Mouse (Mus musculus): ENCODE results near the gene Cenpp. TPM values are rescaled to one million over a fixed set of nuclear protein-coding genes. Genes with fewer than 3 reads are reported as not detected.
A peak's percentile ranks its signal among the peaks of the same experiment; 100 is the strongest.

Cenpp gene
- total and polyA plus RNA-seq, 2 experiments from 2014 or later, result 6.9 to 9.0 TPM

- ATAC-seq (no peak), DNase-seq (no peak)
- no peak for TF ChIP-seq CTCF (IDR thresholded peaks at IDR 0.05; ENCODE audit: low read depth)
- no peak overlapping the region for H3K9ac ChIP-seq
- no peak overlapping the region for H3K4me3 ChIP-seq (ENCODE audit: low read depth, low read length)
- peaks cover 61% of the 10 kb centered on the region for H3K36me3 ChIP-seq (ENCODE audit: insufficient read depth)
- H3K9me3 ChIP-seq (ENCODE audit: low read length), result no peaks in the 10 kb centered on the region
- no peaks in the 10 kb centered on the region for H3K4me1 ChIP-seq (ENCODE audit: insufficient read depth)
- H3K4me2 ChIP-seq (ENCODE audit: low read depth), result no peak overlapping the region
- over 99% methylated on average over 2 of the region's 2 CpGs for WGBS
- H3K27ac ChIP-seq (ENCODE audit: low read depth, low read length), result no peak overlapping the region
- no peaks in the 10 kb centered on the region for H3K27me3 ChIP-seq (ENCODE audit: insufficient read depth, low read length)
These were observed 189.7 kb downstream of the Cenpp start for GRCm38 (mm10) chr13:49462921-49463320.

GRCm38 (mm10) chr13:49461458-49462132 lies 191.0 kb downstream of the Cenpp start:
- DNase-seq, result no peak
- no peak for ATAC-seq
- Histone ChIP-seq H3K4me2 (ENCODE audit: low read depth) (no peak overlapping the region), H3K9ac (no peak overlapping the region), H3K27me3 (ENCODE audit: insufficient read depth, low read length) (no peaks in the 10 kb centered on the region), H3K27ac (ENCODE audit: low read depth, low read length) (no peak overlapping the region), H3K9me3 (ENCODE audit: low read length) (no peaks in the 10 kb centered on the region), H3K4me3 (ENCODE audit: low read depth, low read length) (no peak overlapping the region), H3K4me1 (ENCODE audit: insufficient read depth) (no peaks in the 10 kb centered on the region), H3K36me3 (ENCODE audit: insufficient read depth) (peaks cover 62% of the 10 kb centered on the region)
- 87% methylated on average over 15 of the region's 15 CpGs for WGBS
- TF ChIP-seq CTCF (IDR thresholded peaks at IDR 0.05; ENCODE audit: low read depth), result no peak

GRCm38 (mm10) chr13:49460692-49461414 lies 191.7 kb downstream of the Cenpp start:
- TF ChIP-seq CTCF (IDR thresholded peaks at IDR 0.05; ENCODE audit: low read depth), result no peak
- WGBS, result 83% methylated on average over 5 of the region's 5 CpGs
- Histone ChIP-seq H3K36me3 (ENCODE audit: insufficient read depth) (peaks cover 61% of the 10 kb centered on the region), H3K27me3 (ENCODE audit: insufficient read depth, low read length) (no peaks in the 10 kb centered on the region), H3K4me2 (ENCODE audit: low read depth) (no peak overlapping the region), H3K4me3 (ENCODE audit: low read depth, low read length) (no peak overlapping the region), H3K9ac (no peak overlapping the region), H3K4me1 (ENCODE audit: insufficient read depth) (no peaks in the 10 kb centered on the region), H3K27ac (ENCODE audit: low read depth, low read length) (no peak overlapping the region), H3K9me3 (ENCODE audit: low read length) (no peaks in the 10 kb centered on the region)
- ATAC-seq, result no peak
- DNase-seq, result no peak

- Histone ChIP-seq H3K36me3 (ENCODE audit: insufficient read depth) (peaks cover 56% of the 10 kb centered on the region), H3K4me3 (ENCODE audit: low read depth, low read length) (no peak overlapping the region), H3K9me3 (ENCODE audit: low read length) (no peaks in the 10 kb centered on the region), H3K9ac (no peak overlapping the region), H3K27ac (ENCODE audit: low read depth, low read length) (no peak overlapping the region), H3K27me3 (ENCODE audit: insufficient read depth, low read length) (no peaks in the 10 kb centered on the region), H3K4me1 (ENCODE audit: insufficient read depth) (no peaks in the 10 kb centered on the region), H3K4me2 (ENCODE audit: low read depth) (no peak overlapping the region)
- ATAC-seq, result no peak
- 91% methylated on average over 4 of the region's 4 CpGs for WGBS
- no peak for DNase-seq
- no peak for TF ChIP-seq CTCF (IDR thresholded peaks at IDR 0.05; ENCODE audit: low read depth)
These were observed 192.3 kb downstream of the Cenpp start for GRCm38 (mm10) chr13:49460276-49460675.

GRCm38 (mm10) chr13:49449318-49449749 lies 203.3 kb downstream of the Cenpp start:
- no peaks in the 10 kb centered on the region for H3K4me1 ChIP-seq (ENCODE audit: insufficient read depth)
- no peak overlapping the region for H3K27ac ChIP-seq (ENCODE audit: low read depth, low read length)
- peak; percentile 98 for TF ChIP-seq CTCF (IDR thresholded peaks at IDR 0.05; ENCODE audit: low read depth)
- H3K4me2 ChIP-seq (ENCODE audit: low read depth), result no peak overlapping the region
- 36% methylated on average over 5 of the region's 5 CpGs for WGBS
- no peak overlapping the region for H3K4me3 ChIP-seq (ENCODE audit: low read depth, low read length)
- no peaks in the 10 kb centered on the region for H3K9me3 ChIP-seq (ENCODE audit: low read length)
- ATAC-seq, result peak; percentile 95
- peaks cover 45% of the 10 kb centered on the region for H3K36me3 ChIP-seq (ENCODE audit: insufficient read depth)
- no peak overlapping the region for H3K9ac ChIP-seq
- peak; percentile 84 for DNase-seq
- H3K27me3 ChIP-seq (ENCODE audit: insufficient read depth, low read length), result no peaks in the 10 kb centered on the region

GRCm38 (mm10) chr13:49444451-49444850 lies 208.1 kb downstream of the Cenpp start:
- Histone ChIP-seq H3K27me3 (ENCODE audit: insufficient read depth, low read length) (no peaks in the 10 kb centered on the region), H3K9ac (no peak overlapping the region), H3K4me3 (ENCODE audit: low read depth, low read length) (no peak overlapping the region), H3K36me3 (ENCODE audit: insufficient read depth) (peaks cover 42% of the 10 kb centered on the region), H3K9me3 (ENCODE audit: low read length) (no peaks in the 10 kb centered on the region), H3K4me2 (ENCODE audit: low read depth) (no peak overlapping the region), H3K4me1 (ENCODE audit: insufficient read depth) (no peaks in the 10 kb centered on the region), H3K27ac (ENCODE audit: low read depth, low read length) (no peak overlapping the region)
- DNase-seq (no peak), ATAC-seq (no peak)
- TF ChIP-seq CTCF (IDR thresholded peaks at IDR 0.05; ENCODE audit: low read depth), result no peak
- 96% methylated on average over 6 of the region's 6 CpGs for WGBS

- Histone ChIP-seq H3K9ac (no peak overlapping the region), H3K4me1 (ENCODE audit: insufficient read depth) (no peaks in the 10 kb centered on the region), H3K27me3 (ENCODE audit: insufficient read depth, low read length) (no peaks in the 10 kb centered on the region), H3K4me3 (ENCODE audit: low read depth, low read length) (no peak overlapping the region), H3K4me2 (ENCODE audit: low read depth) (no peak overlapping the region), H3K9me3 (ENCODE audit: low read length) (no peaks in the 10 kb centered on the region), H3K36me3 (ENCODE audit: insufficient read depth) (peaks cover 44% of the 10 kb centered on the region), H3K27ac (ENCODE audit: low read depth, low read length) (no peak overlapping the region)
- 83% methylated on average over 4 of the region's 4 CpGs for WGBS
- no peak for TF ChIP-seq CTCF (IDR thresholded peaks at IDR 0.05; ENCODE audit: low read depth)
- DNase-seq (no peak), ATAC-seq (no peak)
These were observed 216.4 kb downstream of the Cenpp start for GRCm38 (mm10) chr13:49436170-49436569.

All from forebrain, postnatal 0 days (tissue).